Mouse (Mus musculus) hindbrain, embryonic 11.5 days (tissue): ENCODE results near the gene Prkcz. TPM values are rescaled to one million over a fixed set of nuclear protein-coding genes. Genes with fewer than 3 reads are reported as not detected.

Experiments used
- ATAC-seq: fragments of 200-750 bp; cut with Nextera tagmentation; 2 replicates; pipeline ENCODE4 v1.8.0; 2017; ENCODE audit warnings: mild to moderate bottlenecking, moderate TSS enrichment, moderate library complexity; ENCODE audit not compliant: low FRiP score
- DNase-seq: peaks from one replicate; pipeline ENCODE4 v3.0.0-alpha.2; 2015; ENCODE audit warnings: low spot score
- H3K27ac ChIP-seq: fragments of 300-500 bp; sonication (generic); 2 replicates; pipeline ENCODE4 v1.5.1; 2014; ENCODE audit warnings: mild to moderate bottlenecking, low read depth, low read length
- H3K27me3 ChIP-seq: fragments of 300-500 bp; sonication (generic); 2 replicates; pipeline ENCODE4 v1.6.1; 2014; ENCODE audit warnings: mild to moderate bottlenecking, low read length, moderate library complexity, mixed read lengths; ENCODE audit not compliant: control insufficient read depth, insufficient read depth
- H3K36me3 ChIP-seq: fragments of 300-500 bp; sonication (generic); 2 replicates; pipeline ENCODE4 v1.6.1; 2014; ENCODE audit warnings: mild to moderate bottlenecking, low read length, moderate library complexity, mixed read lengths; ENCODE audit not compliant: control insufficient read depth, insufficient read depth
- H3K4me1 ChIP-seq: fragments of 300-500 bp; sonication (generic); replicated peaks from 2 replicates; pipeline ENCODE4 v1.6.1; 2014; ENCODE audit warnings: low read length, mixed read lengths; ENCODE audit not compliant: control insufficient read depth, insufficient read depth
- H3K4me2 ChIP-seq: fragments of 300-500 bp; sonication (generic); replicated peaks from 2 replicates; pipeline ENCODE4 v1.6.1; 2014; ENCODE audit warnings: mild to moderate bottlenecking, low read depth, low read length
- H3K4me3 ChIP-seq: fragments of 300-500 bp; sonication (generic); 2 replicates; pipeline ENCODE4 v1.5.1; 2014; ENCODE audit warnings: low read depth, low read length
- H3K9ac ChIP-seq: fragments of 300-500 bp; sonication (generic); 2 replicates; pipeline ENCODE4 v1.6.1; 2014; ENCODE audit warnings: low read depth, low read length
- H3K9me3 ChIP-seq: fragments of 300-500 bp; sonication (generic); 2 replicates; pipeline ENCODE4 v1.6.1; 2016; ENCODE audit warnings: low read length; ENCODE audit not compliant: control insufficient read depth
- WGBS: fragments of 180-500 bp; shearing (Covaris S2); extraction: QIAGEN DNeasy Blood & Tissue Kit; methylation state at CpG from one replicate; pipeline ENCODE4 v1.1.7; 2014; 5-methylcytosine and 5-hydroxymethylcytosine counted together
- polyA plus RNA-seq: library from polyadenylated mRNA; unstranded; fragments of >200 nt; fragmentation: Nextera tagmentation; extraction: Ambion mirVana; gene quantifications from 2 replicates; pipeline ENCODE4 v1.2.1, GENCODE M21; 2014

The Prkcz gene
- polyA plus RNA-seq, 1 experiment from 2014 or later = 19.6 TPM

DNA sequence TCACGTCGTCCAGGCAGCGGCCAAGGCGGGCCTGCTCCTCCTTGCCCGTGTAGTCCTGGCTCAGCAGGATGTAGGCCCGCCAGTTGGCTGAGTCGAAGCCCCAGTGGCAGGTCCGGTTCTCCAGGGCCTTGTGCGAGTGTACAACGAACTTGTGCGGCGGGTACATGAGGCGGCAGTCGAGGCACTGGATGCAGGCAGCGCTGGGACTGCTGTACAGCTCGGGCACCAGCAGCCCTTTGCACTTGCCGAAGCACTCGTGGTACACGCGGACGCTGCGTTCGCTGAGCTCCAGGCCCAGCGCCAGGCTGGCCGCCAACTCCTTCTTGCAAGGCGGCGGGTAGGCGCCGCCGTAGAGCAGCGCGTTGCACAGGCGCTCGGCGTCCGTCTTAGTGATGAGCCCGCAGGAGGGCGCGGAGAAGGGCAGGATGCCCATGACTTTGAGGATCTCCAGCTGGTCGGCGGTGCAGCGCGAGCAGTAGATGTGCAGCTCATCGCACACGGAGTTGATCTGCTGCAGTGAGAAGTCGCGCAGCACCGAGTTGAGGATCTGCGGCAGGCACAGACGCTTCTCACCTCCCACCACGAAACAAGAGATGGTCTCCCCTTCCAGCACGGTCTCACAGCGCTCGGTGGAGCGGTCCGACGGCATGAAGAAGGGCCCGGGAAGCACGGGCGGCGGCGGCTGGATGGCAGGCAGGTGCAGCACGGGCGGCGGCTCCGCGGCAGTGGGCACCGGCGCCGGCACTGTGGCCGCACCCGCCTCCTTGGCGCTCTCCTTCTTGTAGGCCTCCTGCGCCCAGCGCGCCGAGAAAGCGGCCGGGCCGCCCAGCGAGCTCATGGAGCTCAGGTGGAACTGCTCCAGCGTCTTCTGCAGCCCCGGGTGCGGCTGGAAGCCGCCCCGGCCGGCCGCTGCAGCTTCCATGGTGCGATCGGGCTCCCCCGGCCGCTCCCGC, 139.3 kb downstream of the Prkcz start:
- peak overlapping the region; percentile 98 for H3K4me2 ChIP-seq
- ATAC-seq = no peak
- peak; percentile 72 for DNase-seq
- peak overlapping the region; percentile 95 for H3K4me3 ChIP-seq
- H3K4me1 ChIP-seq = peaks cover 24% of the 10 kb centered on the region
- under 1% methylated on average over 83 of the region's 93 CpGs for WGBS
- H3K27me3 ChIP-seq = no peaks in the 10 kb centered on the region
- H3K9ac ChIP-seq = peak overlapping the region; percentile 97
- peak overlapping the region; percentile 83 for H3K27ac ChIP-seq
- no peaks in the 10 kb centered on the region for H3K9me3 ChIP-seq
- H3K36me3 ChIP-seq = no peaks in the 10 kb centered on the region

GRCm38 (mm10) chr4:155221106-155221505, 140.1 kb downstream of the Prkcz start:
- Histone ChIP-seq H3K9ac (peak overlapping the region; percentile 97), H3K27ac (peak overlapping the region; percentile 83; the same call in 1 of the 2 replicates), H3K4me2 (peak overlapping the region; percentile 98), H3K36me3 (no peaks in the 10 kb centered on the region), H3K27me3 (no peaks in the 10 kb centered on the region), H3K9me3 (no peaks in the 10 kb centered on the region), H3K4me3 (peak overlapping the region; percentile 95), H3K4me1 (peaks cover 28% of the 10 kb centered on the region)
- no peak for ATAC-seq
- WGBS = 3% methylated on average over 7 of the region's 7 CpGs
- no peak for DNase-seq

DNA sequence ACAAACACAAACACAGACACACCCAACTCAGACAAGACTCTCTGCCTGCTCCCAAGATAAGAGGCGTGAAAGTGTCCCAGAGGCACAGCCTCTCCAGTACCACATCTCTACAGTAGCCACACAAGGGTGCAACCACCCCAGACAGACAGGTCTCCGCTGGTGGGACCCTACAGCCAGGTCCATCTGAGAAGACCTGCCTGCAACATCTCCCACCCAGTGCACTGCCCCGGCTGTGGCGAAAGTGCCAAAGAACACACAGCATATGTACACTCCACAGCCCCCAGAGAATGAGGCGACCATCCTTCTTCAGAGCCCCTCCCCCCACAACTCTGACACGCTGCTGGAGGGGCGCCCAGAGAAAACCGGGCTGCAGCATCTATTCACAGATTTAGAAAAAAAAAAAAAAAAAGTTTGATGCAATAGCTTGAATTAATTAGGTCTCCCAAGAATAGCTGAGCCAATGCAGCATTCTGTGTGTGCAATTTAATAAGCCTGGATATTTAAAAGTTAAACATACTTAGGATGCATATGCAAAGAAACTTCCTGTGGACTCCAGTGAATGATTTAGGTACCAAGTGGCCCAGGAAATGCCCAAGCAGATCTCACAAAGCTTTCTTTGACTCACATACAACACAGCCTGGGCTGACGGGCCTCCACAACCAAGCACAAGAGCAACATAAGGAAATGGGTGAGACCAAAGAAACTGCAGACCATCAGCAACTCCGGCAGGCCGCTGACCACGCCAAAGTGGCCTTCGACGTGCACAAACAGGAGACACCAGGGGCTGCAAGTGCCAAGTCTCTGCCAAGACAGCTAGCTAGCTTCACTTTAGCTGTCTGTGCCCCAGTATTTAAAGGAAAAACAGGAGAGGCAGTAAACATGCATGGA, 140.7 kb downstream of the Prkcz start:
- Histone ChIP-seq H3K9me3 (no peaks in the 10 kb centered on the region), H3K4me2 (peak overlapping the region; percentile 98), H3K4me1 (peaks cover 32% of the 10 kb centered on the region), H3K27me3 (no peaks in the 10 kb centered on the region), H3K36me3 (no peaks in the 10 kb centered on the region), H3K9ac (peak overlapping the region; percentile 97), H3K4me3 (peak overlapping the region; percentile 95), H3K27ac (peak overlapping the region; percentile 30)
- WGBS = 10% methylated on average over 14 of the region's 14 CpGs
- ATAC-seq = no peak
- DNase-seq = peak; percentile 52

GRCm38 (mm10) chr4:155219271-155220212, 141.6 kb downstream of the Prkcz start:
- peak overlapping the region; percentile 98 for H3K4me2 ChIP-seq
- no peaks in the 10 kb centered on the region for H3K9me3 ChIP-seq
- H3K9ac ChIP-seq = peak overlapping the region; percentile 97
- peak overlapping the region; percentile 95 for H3K4me3 ChIP-seq
- ATAC-seq (no peak), DNase-seq (no peak)
- H3K27ac ChIP-seq = peak overlapping the region; percentile 30; the same call in 1 of the 2 replicates
- H3K4me1 ChIP-seq = peaks cover 36% of the 10 kb centered on the region
- no peaks in the 10 kb centered on the region for H3K36me3 ChIP-seq
- no peaks in the 10 kb centered on the region for H3K27me3 ChIP-seq
- WGBS = 57% methylated on average over 12 of the region's 12 CpGs

- no peaks in the 10 kb centered on the region for H3K9me3 ChIP-seq
- H3K4me3 ChIP-seq = peak overlapping the region; percentile 95; the same call in 1 of the 2 replicates
- H3K27me3 ChIP-seq = no peaks in the 10 kb centered on the region
- 0 out of 2 replicates have a peak overlapping the region, but pooled peaks have one; percentile 2 for H3K27ac ChIP-seq
- H3K4me1 ChIP-seq = peaks cover 40% of the 10 kb centered on the region
- WGBS = 79% methylated on average over 9 of the region's 9 CpGs
- no peak for ATAC-seq
- DNase-seq = no peak
- H3K4me2 ChIP-seq = peak overlapping the region; percentile 98
- H3K36me3 ChIP-seq = no peaks in the 10 kb centered on the region
- H3K9ac ChIP-seq = no peak overlapping the region
Measured at GRCm38 (mm10) chr4:155218104-155218732, 142.9 kb downstream of the Prkcz start.

GRCm38 (mm10) chr4:155217241-155218103, 143.7 kb downstream of the Prkcz start:
- peak overlapping the region; percentile 9; the same call in 1 of the 2 replicates for H3K27ac ChIP-seq
- no peak overlapping the region for H3K4me3 ChIP-seq
- peaks cover 40% of the 10 kb centered on the region for H3K4me1 ChIP-seq
- 57% methylated on average over 12 of the region's 12 CpGs for WGBS
- DNase-seq (no peak), ATAC-seq (no peak)
- H3K9me3 ChIP-seq = no peaks in the 10 kb centered on the region
- no peaks in the 10 kb centered on the region for H3K27me3 ChIP-seq
- H3K9ac ChIP-seq = no peak overlapping the region
- 0 out of 2 replicates have a peak overlapping the region, but pooled peaks have one; percentile 12 for H3K4me2 ChIP-seq
- no peaks in the 10 kb centered on the region for H3K36me3 ChIP-seq
